Mouse (Mus musculus) spleen, adult 2 months (tissue): Measurements from ENCODE around the gene Bmpr1b.

ENCODE experiments used
- CTCF ChIP-seq: fragments of 200-500 bp; IDR thresholded peaks from 2 replicates; pipeline ENCODE4 v1.5.1; 2011; ENCODE audit warnings: mild to moderate bottlenecking, inconsistent platforms; ENCODE audit not compliant: insufficient read depth, insufficient read length, insufficient replicate concordance; ENCODE audit errors: extremely low read depth
- POLR2A ChIP-seq: fragments of 200-500 bp; IDR thresholded peaks from 2 replicates; pipeline ENCODE4 v1.6.1; 2011; ENCODE audit warnings: low read depth, low read length, inconsistent platforms

- TF ChIP-seq CTCF: no peak
- TF ChIP-seq POLR2A: no peak
Measured at GRCm38 (mm10) chr3:142084091-142084490, 85.1 kb downstream of the Bmpr1b start.
